In genomic region chr11:109525571-109525970, GRCm38 (mm10) we compare ENCODE assay signal across 17 mouse cellular contexts. TPM values are rescaled to one million over a fixed set of nuclear protein-coding genes. Genes with fewer than 3 reads are reported as not detected.
DNase-seq lines count a peak whose midpoint lies in the region.
"Had no signal": no experiment of that assay in that cellular context is flagged by ENCODE, and none has a peak within 500 bp of the region (broad histone marks: within the 10 kb centered on the region; RNA-seq: fewer than 3 reads in every experiment).

No protein-coding gene starts in this region.

- H3K27ac ChIP-seq in heart, embryonic 10.5 days, result no peak overlapping the region
- H3K27ac ChIP-seq: embryonic facial prominence, embryonic 15.5 days; forebrain, embryonic 15.5 days; heart, embryonic 13.5 days; hindbrain, embryonic 15.5 days had no signal

- H3K36me3 ChIP-seq in heart, embryonic 10.5 days, result no peaks in the 10 kb centered on the region
- H3K36me3 ChIP-seq: embryonic facial prominence, embryonic 15.5 days; forebrain, embryonic 15.5 days; heart, embryonic 13.5 days; hindbrain, embryonic 15.5 days had no signal

- peaks cover 9% of the 10 kb centered on the region for H3K27me3 ChIP-seq in heart, embryonic 10.5 days (ENCODE audit: insufficient read depth, poor library complexity, severe bottlenecking)
- H3K27me3 ChIP-seq: embryonic facial prominence, embryonic 15.5 days; forebrain, embryonic 15.5 days; heart, embryonic 13.5 days; hindbrain, embryonic 15.5 days had no signal

- no peaks in the 10 kb centered on the region for H3K9me3 ChIP-seq in heart, embryonic 10.5 days
- H3K9me3 ChIP-seq: embryonic facial prominence, embryonic 15.5 days; forebrain, embryonic 15.5 days; heart, embryonic 13.5 days; hindbrain, embryonic 15.5 days had no signal

- 88% methylated on average over 4 of the region's 4 CpGs for WGBS in heart, embryonic 10.5 days

- H3K4me1 ChIP-seq in heart, embryonic 10.5 days, result peaks cover 5% of the 10 kb centered on the region; the same call in 1 of the 2 replicates
- H3K4me1 ChIP-seq: embryonic facial prominence, embryonic 15.5 days; forebrain, embryonic 15.5 days; heart, embryonic 13.5 days; hindbrain, embryonic 15.5 days had no signal

- peak; percentile 89 for DNase-seq in cerebellum, adult 11-12 months
- peak; percentile 73 for DNase-seq in cerebellum, adult 8-10 months
- peak; percentile 46 to 75 for DNase-seq in cerebellum, postnatal 14 days
- DNase-seq in right cerebral cortex, postnatal 4 days, result no peak
- DNase-seq in heart, embryonic 10.5 days (ENCODE audit: low spot score), result no peak
- DNase-seq in ovary, adult 18-20 months (ENCODE audit: low spot score), result no peak
- DNase-seq: adrenal gland, adult 2 months; adrenal gland, postnatal 25 days; embryo, embryonic 11 days; gastrocnemius, postnatal 25 days; heart, postnatal 36 days; kidney, adult 2 months had no signal

- H3K4me3 ChIP-seq in heart, embryonic 10.5 days, result no peak overlapping the region
- H3K4me3 ChIP-seq: embryonic facial prominence, embryonic 15.5 days; erythroblast, embryonic 14.5 days; forebrain, embryonic 15.5 days; heart, embryonic 13.5 days; hindbrain, embryonic 15.5 days had no signal

RNA-seq across cellular contexts. Expression of gene Slc16a6, which starts 52.2 kb away (rescaled TPM):
- 12.7 and 16.5 TPM in 2 replicates for polyA plus RNA-seq in heart, embryonic 10.5 days (2016; fragmentation: Nextera tagmentation; extraction: Ambion mirVana)

RNA-seq across cellular contexts. Expression of gene Arsg, which starts 52.4 kb away (rescaled TPM):
- polyA plus RNA-seq in heart, embryonic 10.5 days (2016; fragmentation: Nextera tagmentation; extraction: Ambion mirVana), result 3.3 and 4.6 TPM in 2 replicates

Comparison
In these comparisons a context has a peak if more than half of its experiments do, and no peak if none do; other contexts are left out.
1. DNase-seq: peak in cerebellum, adult 11-12 months (single experiment), cerebellum, adult 8-10 months (single experiment) and cerebellum, postnatal 14 days (2 of 2); none in right cerebral cortex, postnatal 4 days (single experiment), heart, embryonic 10.5 days (single experiment) and ovary, adult 18-20 months (single experiment).